Mouse (Mus musculus) lung, embryonic 15.5 days (tissue): ENCODE data around the gene Sdhaf1. TPM values are rescaled to one million over a fixed set of nuclear protein-coding genes. Genes with fewer than 3 reads are reported as not detected.
A peak's percentile ranks its signal among the peaks of the same experiment; 100 is the strongest.

Source experiments
- ATAC-seq: fragments of 200-750 bp; cut with Nextera tagmentation; 2 replicates; pipeline ENCODE4 v1.8.0; 2017; ENCODE audit warnings: moderate number of reproducible peaks, borderline replicate concordance; ENCODE audit not compliant: low FRiP score, low TSS enrichment; ENCODE audit errors: extremely low read depth
- H3K27ac ChIP-seq: fragments of 300-500 bp; sonication (generic); 2 replicates; pipeline ENCODE4 v1.5.1; 2015; ENCODE audit warnings: moderate library complexity, mild to moderate bottlenecking, inconsistent platforms
- H3K27me3 ChIP-seq: fragments of 300-500 bp; sonication (generic); 2 replicates; pipeline ENCODE4 v1.6.1; 2015; ENCODE audit warnings: inconsistent platforms
- H3K36me3 ChIP-seq: fragments of 300-500 bp; sonication (generic); 2 replicates; pipeline ENCODE4 v1.6.1; 2015; ENCODE audit warnings: inconsistent platforms
- H3K4me1 ChIP-seq: fragments of 300-500 bp; sonication (generic); 2 replicates; pipeline ENCODE4 v1.6.1; 2015; ENCODE audit warnings: inconsistent platforms
- H3K4me2 ChIP-seq: fragments of 300-500 bp; sonication (generic); 2 replicates; pipeline ENCODE4 v1.6.1; 2015; ENCODE audit warnings: inconsistent platforms, mild to moderate bottlenecking, moderate library complexity
- H3K4me3 ChIP-seq: fragments of 300-500 bp; sonication (generic); 2 replicates; pipeline ENCODE4 v1.5.1; 2015; ENCODE audit warnings: mild to moderate bottlenecking, inconsistent platforms
- H3K9ac ChIP-seq: fragments of 300-500 bp; sonication (generic); 2 replicates; pipeline ENCODE4 v1.6.1; 2015; ENCODE audit warnings: inconsistent platforms
- H3K9me3 ChIP-seq: fragments of 300-500 bp; sonication (generic); 2 replicates; pipeline ENCODE4 v1.6.1; 2016; ENCODE audit warnings: inconsistent platforms
- WGBS: fragments of 180-500 bp; shearing (Covaris S2); methylation state at CpG from one replicate; pipeline ENCODE4 v1.1.7; 2015; 5-methylcytosine and 5-hydroxymethylcytosine counted together
- polyA plus RNA-seq: library from polyadenylated mRNA; unstranded; fragments of >200 nt; fragmentation: Nextera tagmentation; extraction: Ambion mirVana; gene quantifications from 2 replicates; pipeline ENCODE4 v1.2.1, GENCODE M21; 2015

Gene Sdhaf1
- polyA plus RNA-seq, 1 experiment from 2014 or later, result 19.5 TPM

DNA sequence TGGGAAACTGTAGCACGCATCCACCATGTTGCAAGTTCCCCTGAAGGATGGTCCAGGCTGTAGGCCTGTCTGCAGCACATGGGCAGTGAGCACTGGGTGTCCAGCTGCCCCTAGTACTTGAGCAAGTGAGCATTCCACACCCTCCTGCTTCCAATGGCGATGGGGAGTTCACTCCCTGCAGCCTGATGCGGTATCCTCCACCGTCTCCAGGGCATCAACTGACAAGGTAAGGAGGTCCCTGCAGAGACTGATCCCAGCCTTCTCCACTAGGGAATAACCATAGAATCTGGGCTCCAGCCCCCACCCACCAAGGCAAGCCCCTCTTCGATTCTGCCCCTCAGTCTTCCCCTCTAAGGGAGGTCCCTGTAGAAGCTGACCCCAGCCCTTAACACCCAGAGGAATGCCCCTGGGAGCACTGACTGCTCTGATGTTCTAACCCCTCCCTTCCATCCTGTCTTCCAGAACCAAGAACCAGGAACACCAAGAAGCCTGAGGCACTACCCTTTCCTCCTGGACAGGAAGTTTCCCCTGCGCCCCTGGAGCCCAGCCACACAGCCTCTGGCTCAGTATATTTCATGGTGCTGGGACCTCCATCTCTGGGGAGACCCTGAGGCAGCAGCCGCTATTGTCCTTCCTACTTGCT lies 34.5 kb downstream of the Sdhaf1 start:
- Histone ChIP-seq H3K36me3 (no peaks in the 10 kb centered on the region), H3K4me3 (no peak overlapping the region), H3K4me2 (no peak overlapping the region), H3K4me1 (no peaks in the 10 kb centered on the region; the same call in none of the 2 replicates), H3K9me3 (no peaks in the 10 kb centered on the region), H3K27me3 (no peaks in the 10 kb centered on the region), H3K9ac (no peak overlapping the region), H3K27ac (no peak overlapping the region)
- 63% methylated on average over 7 of the region's 7 CpGs for WGBS
- no peak for ATAC-seq

DNA sequence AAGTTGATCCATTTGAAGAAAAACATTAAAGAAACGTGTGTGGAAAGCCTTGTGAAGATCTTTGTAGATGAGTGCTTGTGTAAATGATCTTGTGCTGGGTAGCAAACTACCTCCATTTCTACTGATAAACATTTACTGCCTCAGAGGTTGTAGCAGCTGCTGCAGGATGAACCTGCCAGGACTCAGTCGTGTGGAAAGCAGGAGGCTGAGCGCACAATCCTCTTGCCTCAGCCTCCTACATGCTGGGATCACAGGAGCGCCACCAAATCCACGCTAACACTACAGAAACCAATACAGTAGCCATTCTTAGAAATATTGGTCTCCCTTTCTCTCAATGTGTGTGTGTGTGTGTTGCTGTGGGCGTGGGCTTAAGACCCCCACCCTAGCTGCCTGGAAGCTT lies 35.6 kb downstream of the Sdhaf1 start:
- 60% methylated on average over 6 of the region's 6 CpGs for WGBS
- ATAC-seq, result no peak
- no peak overlapping the region for H3K27ac ChIP-seq
- no peak overlapping the region for H3K4me2 ChIP-seq
- H3K36me3 ChIP-seq, result no peaks in the 10 kb centered on the region
- no peak overlapping the region for H3K9ac ChIP-seq
- no peaks in the 10 kb centered on the region for H3K27me3 ChIP-seq
- H3K9me3 ChIP-seq, result no peaks in the 10 kb centered on the region
- no peak overlapping the region for H3K4me3 ChIP-seq
- H3K4me1 ChIP-seq, result no peaks in the 10 kb centered on the region; the same call in none of the 2 replicates

DNA sequence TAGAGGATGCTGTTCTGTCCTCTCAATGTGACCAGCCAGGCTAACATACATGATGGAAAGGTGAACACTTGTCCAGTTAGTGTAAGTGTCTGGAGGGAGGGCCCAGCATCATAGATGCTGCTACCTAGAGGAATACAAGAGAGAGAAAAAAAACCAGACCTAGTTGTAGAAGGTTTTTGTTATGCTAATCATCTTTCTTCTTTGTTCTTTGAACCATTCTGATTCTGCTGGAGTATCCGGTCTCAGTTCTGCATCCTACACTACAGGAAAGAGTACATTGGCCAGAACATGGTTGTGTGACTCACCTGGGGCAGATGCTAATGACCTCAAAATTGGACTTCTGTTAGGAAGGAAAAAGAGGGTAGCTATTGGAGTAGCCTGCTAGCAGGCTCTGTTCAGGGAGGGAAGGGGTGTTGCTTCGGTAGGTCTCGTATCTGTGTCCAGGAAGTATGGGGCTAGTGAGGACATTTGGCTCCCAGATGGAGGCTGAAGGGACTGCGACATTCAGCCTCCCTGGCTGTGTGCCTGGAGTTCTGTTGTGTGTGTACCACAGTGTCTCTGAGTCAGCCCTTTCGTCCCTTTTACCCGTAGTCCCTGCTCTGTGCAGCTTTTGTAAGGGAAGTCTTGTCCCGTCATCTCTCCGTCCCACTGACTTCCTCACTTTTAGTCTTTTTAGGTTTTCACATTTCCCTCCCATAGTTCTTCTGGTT lies 36.8 kb downstream of the Sdhaf1 start:
- ATAC-seq, result no peak
- Histone ChIP-seq H3K27me3 (no peaks in the 10 kb centered on the region), H3K9ac (no peak overlapping the region), H3K4me1 (no peaks in the 10 kb centered on the region), H3K36me3 (no peaks in the 10 kb centered on the region), H3K9me3 (no peaks in the 10 kb centered on the region), H3K4me2 (no peak overlapping the region), H3K4me3 (no peak overlapping the region), H3K27ac (no peak overlapping the region)
- WGBS, result 56% methylated on average over 8 of the region's 8 CpGs

DNA sequence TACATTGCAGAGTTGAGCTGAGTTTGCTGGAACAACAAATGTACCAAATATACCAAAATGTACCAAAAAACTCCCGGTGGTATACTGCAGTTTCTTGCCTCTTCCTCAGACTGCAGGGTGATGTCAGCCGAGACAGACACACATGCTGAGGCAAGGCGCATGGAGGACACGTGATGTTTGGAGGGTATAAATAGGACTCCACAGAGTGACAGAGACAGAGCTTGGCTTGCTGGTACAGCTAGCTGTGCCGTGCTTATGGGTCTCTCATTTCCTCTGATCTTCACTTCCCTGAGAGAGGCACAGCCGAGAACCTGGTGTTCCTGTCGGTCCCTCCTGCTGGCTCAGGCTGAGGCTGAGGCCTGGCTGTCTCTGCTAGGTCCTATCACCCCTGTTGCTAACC lies 41.0 kb downstream of the Sdhaf1 start:
- Histone ChIP-seq H3K4me1 (peaks cover 15% of the 10 kb centered on the region), H3K4me2 (no peak overlapping the region), H3K9ac (no peak overlapping the region), H3K27me3 (no peaks in the 10 kb centered on the region), H3K4me3 (no peak overlapping the region), H3K9me3 (no peaks in the 10 kb centered on the region), H3K27ac (no peak overlapping the region), H3K36me3 (no peaks in the 10 kb centered on the region)
- ATAC-seq, result no peak
- WGBS, result 68% methylated on average over 7 of the region's 7 CpGs

DNA sequence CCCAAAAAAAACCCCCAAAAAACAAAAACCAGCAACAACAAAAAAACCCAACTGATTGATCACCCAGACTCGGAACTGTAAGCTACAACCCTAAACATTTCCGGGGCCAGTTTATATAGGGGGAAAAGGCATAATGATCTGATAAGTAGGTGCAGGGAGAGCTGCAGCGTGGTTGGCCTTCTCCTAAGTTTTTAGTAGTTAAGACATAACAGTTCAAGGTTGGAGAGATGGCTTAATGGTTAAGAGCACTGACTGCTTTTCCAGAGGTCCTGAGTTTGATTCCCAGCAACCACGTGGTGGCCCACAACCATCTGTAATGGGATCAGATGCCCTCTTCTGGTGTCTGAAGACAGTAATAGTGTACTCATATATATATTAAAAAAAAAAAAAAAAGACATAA lies 42.2 kb downstream of the Sdhaf1 start:
- WGBS, result 57% methylated on average over 4 of the region's 4 CpGs
- H3K27ac ChIP-seq, result peak overlapping the region; percentile 98
- peak overlapping the region; percentile 86 for H3K4me2 ChIP-seq
- H3K9ac ChIP-seq, result no peak overlapping the region
- H3K27me3 ChIP-seq, result no peaks in the 10 kb centered on the region
- peaks cover 15% of the 10 kb centered on the region for H3K4me1 ChIP-seq
- ATAC-seq, result no peak
- H3K4me3 ChIP-seq, result no peak overlapping the region
- no peaks in the 10 kb centered on the region for H3K36me3 ChIP-seq
- no peaks in the 10 kb centered on the region for H3K9me3 ChIP-seq

DNA sequence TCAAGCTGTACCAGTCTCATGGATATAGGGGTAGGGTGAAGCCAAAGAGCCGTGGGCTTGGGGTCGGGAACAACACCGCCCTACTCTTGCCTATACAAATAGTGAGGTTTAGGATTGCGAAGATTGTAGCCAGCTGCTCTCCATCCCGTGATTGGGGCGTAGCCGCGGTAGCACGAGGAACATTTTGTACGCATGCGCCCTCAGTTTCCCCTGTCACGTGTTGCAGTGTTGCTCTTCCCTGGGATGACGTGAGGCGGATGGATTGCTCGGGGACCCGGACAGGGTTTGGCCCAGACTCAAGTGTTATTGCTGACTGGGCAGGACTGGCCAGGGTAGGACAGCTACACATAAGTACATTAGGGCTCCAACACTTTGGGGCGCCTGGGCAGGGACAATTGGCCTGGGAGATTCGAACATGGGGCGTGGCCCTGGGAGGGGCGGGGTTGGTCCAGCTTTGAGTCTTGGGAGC lies 43.0 kb downstream of the Sdhaf1 start:
- H3K4me1 ChIP-seq, result peaks cover 15% of the 10 kb centered on the region
- peak overlapping the region; percentile 35; the same call in 1 of the 2 replicates for H3K9ac ChIP-seq
- peak; percentile 91 for ATAC-seq
- H3K27me3 ChIP-seq, result no peaks in the 10 kb centered on the region
- under 1% methylated on average over 20 of the region's 20 CpGs for WGBS
- peak overlapping the region; percentile 98 for H3K27ac ChIP-seq
- H3K4me2 ChIP-seq, result peak overlapping the region; percentile 86
- H3K9me3 ChIP-seq, result no peaks in the 10 kb centered on the region
- no peaks in the 10 kb centered on the region for H3K36me3 ChIP-seq
- H3K4me3 ChIP-seq, result peak overlapping the region; percentile 85

DNA sequence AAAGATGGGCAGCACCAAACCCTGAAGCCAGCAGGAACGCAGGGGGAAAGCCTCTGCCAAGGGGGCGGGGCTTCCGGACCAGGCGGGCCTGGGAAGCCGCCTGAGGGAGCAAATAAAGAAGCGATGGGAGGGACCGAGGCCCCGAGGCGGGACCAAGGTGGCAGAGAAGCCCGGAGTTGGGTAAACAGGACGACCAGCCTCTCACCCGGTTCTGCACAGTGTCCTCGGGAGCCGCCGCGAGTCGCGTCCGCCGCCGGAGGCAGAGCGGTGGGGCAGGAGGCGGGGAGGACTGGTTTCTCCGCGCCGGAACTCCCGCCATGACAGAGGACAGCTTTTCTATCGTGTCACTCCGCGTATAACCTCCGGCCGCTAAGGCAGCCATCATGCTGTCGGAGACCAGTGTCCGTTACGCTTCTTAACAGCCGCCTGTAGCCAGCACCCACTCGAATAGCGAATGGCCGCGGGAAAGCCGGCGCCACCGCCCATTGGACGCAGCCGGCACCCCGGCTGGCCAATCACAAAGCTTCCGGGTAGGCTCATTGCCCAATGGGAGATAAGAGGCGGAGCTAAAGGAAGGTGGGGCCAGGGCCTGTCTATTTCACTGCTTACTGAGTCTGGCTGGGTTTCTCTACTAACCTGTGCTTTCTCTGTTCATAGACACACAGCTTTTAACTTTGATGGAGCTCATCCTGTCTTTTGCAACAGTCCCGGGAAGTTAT lies 43.6 kb downstream of the Sdhaf1 start, which contains the start of the genes Thap8 and Wdr62:
Thap8 (plus strand) TSS at position 144 of the 719 bp plus-strand sequence.
Wdr62 (minus strand) TSS at position 469 of the 719 bp plus-strand sequence.
- under 1% methylated on average over 49 of the region's 49 CpGs for WGBS
- Histone ChIP-seq H3K27ac (peak within 1 kb of the TSS; percentile 98), H3K4me1 (peaks cover 15% of the 10 kb centered on the region), H3K27me3 (no peaks in the 10 kb centered on the region), H3K9me3 (no peaks in the 10 kb centered on the region), H3K36me3 (no peaks in the 10 kb centered on the region), H3K4me3 (peak within 1 kb of the TSS; percentile 85), H3K4me2 (peak within 1 kb of the TSS; percentile 86), H3K9ac (peak within 1 kb of the TSS; percentile 54)
- ATAC-seq, result peak; percentile 94

DNA sequence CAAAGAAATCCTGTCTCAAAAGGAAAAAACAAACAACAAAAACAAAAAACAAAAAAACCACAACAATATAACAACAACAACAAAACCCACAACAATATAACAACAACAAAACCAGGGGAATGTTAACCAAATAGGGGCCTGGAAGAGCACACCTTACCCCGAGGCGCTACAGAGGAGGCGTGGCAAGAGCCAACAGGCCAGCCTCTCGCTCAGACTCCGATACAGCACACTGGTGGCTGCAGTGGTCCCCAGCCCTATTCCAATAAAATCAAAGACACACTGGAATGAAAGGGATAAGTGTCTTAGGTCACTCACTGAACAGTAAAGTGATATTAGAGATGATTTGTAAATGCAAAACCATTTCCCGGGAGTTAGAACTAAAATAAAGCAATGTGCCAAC lies 44.2 kb downstream of the Sdhaf1 start:
- Histone ChIP-seq H3K4me3 (peak overlapping the region; percentile 85), H3K9ac (peak overlapping the region; percentile 54), H3K36me3 (no peaks in the 10 kb centered on the region), H3K4me2 (peak overlapping the region; percentile 86), H3K4me1 (peaks cover 15% of the 10 kb centered on the region), H3K9me3 (no peaks in the 10 kb centered on the region), H3K27me3 (no peaks in the 10 kb centered on the region), H3K27ac (peak overlapping the region; percentile 98)
- ATAC-seq, result no peak
- 0% methylated on average over 6 of the region's 6 CpGs for WGBS

DNA sequence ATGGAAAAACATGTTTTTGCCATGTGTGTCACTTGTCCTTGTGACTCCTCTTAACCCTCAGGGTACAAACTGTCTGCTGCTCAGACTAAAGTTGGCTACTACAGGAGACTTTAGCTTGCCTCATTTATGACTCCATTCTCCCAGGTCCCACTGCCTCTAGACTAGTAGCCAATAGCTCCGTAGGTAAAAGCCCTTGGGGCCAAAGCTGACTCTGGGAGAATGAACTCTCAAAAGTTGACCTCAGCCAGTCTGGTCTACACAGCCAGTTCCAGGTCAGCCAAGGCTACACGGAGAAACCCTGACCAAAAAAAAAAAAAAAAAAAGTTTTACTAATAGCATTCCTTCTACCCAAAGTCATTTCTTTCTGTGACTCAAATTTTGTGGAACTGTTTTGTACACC lies 44.8 kb downstream of the Sdhaf1 start:
- peak overlapping the region; percentile 86 for H3K4me2 ChIP-seq
- peak overlapping the region; percentile 85 for H3K4me3 ChIP-seq
- no peaks in the 10 kb centered on the region for H3K36me3 ChIP-seq
- no peaks in the 10 kb centered on the region for H3K27me3 ChIP-seq
- 0 out of 2 replicates have a peak overlapping the region, but pooled peaks have one; percentile 54 for H3K9ac ChIP-seq
- no peak overlapping the region for H3K27ac ChIP-seq
- WGBS, result 43% methylated on average over 2 of the region's 2 CpGs
- H3K9me3 ChIP-seq, result no peaks in the 10 kb centered on the region
- ATAC-seq, result no peak
- peaks cover 15% of the 10 kb centered on the region for H3K4me1 ChIP-seq

DNA sequence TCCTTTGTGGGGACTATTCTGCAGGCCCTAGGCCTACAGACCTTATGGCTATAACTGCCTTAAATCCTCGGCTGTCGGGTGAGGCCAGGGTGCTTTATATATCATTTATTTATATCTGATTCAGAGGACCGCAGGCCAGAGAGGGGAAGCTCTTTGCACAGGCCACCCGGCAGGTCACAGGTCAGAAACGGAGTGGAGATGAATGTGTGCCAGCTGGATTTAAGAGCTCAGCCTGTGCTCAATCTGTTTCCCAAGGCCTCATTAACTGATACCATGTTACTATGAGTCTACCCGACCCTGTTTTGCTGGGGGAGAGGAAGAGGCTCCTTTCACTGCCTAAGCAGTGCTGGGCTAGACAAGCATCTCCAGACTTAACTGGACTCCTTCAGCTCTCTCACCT lies 49.3 kb downstream of the Sdhaf1 start:
- no peak overlapping the region for H3K4me3 ChIP-seq
- H3K4me2 ChIP-seq, result no peak overlapping the region
- no peaks in the 10 kb centered on the region for H3K9me3 ChIP-seq
- peaks cover 6% of the 10 kb centered on the region for H3K4me1 ChIP-seq
- 0 out of 2 replicates have a peak, but pooled peaks cover 4% of the 10 kb centered on the region for H3K36me3 ChIP-seq
- ATAC-seq, result no peak
- no peak overlapping the region for H3K27ac ChIP-seq
- WGBS, result 33% methylated on average over 6 of the region's 6 CpGs
- no peak overlapping the region for H3K9ac ChIP-seq
- no peaks in the 10 kb centered on the region for H3K27me3 ChIP-seq
